Mouse (Mus musculus) limb, embryonic 13.5 days (tissue): ENCODE measurements around the gene Pbx2. TPM values are rescaled to one million over a fixed set of nuclear protein-coding genes. Genes with fewer than 3 reads are reported as not detected.

ENCODE experiments used
- ATAC-seq: fragments of 200-750 bp; cut with Nextera tagmentation; 2 replicates; pipeline ENCODE4 v1.8.0; 2017; ENCODE audit warnings: low read depth, moderate number of reproducible peaks, moderate TSS enrichment; ENCODE audit not compliant: low FRiP score
- H3K27ac ChIP-seq: fragments of 300-500 bp; sonication (generic); 2 replicates; pipeline ENCODE4 v1.5.1; 2015; ENCODE audit warnings: inconsistent platforms, mild to moderate bottlenecking, moderate library complexity
- H3K27me3 ChIP-seq: fragments of 300-500 bp; sonication (generic); 2 replicates; pipeline ENCODE4 v1.6.1; 2015; ENCODE audit warnings: mild to moderate bottlenecking, inconsistent platforms
- H3K36me3 ChIP-seq: fragments of 300-500 bp; sonication (generic); 2 replicates; pipeline ENCODE4 v1.6.1; 2015; ENCODE audit warnings: inconsistent platforms, mild to moderate bottlenecking, moderate library complexity
- H3K4me1 ChIP-seq: fragments of 300-500 bp; sonication (generic); 2 replicates; pipeline ENCODE4 v1.6.1; 2015; ENCODE audit warnings: inconsistent platforms
- H3K4me2 ChIP-seq: fragments of 300-500 bp; sonication (generic); replicated peaks from 2 replicates; pipeline ENCODE4 v1.6.1; 2015; ENCODE audit warnings: inconsistent platforms, mild to moderate bottlenecking, moderate library complexity
- H3K4me3 ChIP-seq: fragments of 300-500 bp; sonication (generic); 2 replicates; pipeline ENCODE4 v1.5.1; 2015; ENCODE audit warnings: moderate library complexity, mild to moderate bottlenecking, inconsistent platforms
- H3K9ac ChIP-seq: fragments of 300-500 bp; sonication (generic); 2 replicates; pipeline ENCODE4 v1.6.1; 2015; ENCODE audit warnings: mild to moderate bottlenecking, inconsistent platforms
- H3K9me3 ChIP-seq: fragments of 300-500 bp; sonication (generic); 2 replicates; pipeline ENCODE4 v1.6.1; 2016; ENCODE audit warnings: inconsistent platforms
- WGBS: fragments of 180-500 bp; shearing (Covaris S2); methylation state at CpG from one replicate; pipeline ENCODE4 v1.1.7; 2015; 5-methylcytosine and 5-hydroxymethylcytosine counted together
- polyA plus RNA-seq: library from polyadenylated mRNA; unstranded; fragments of >200 nt; fragmentation: Nextera tagmentation; extraction: Ambion mirVana; gene quantifications from 2 replicates; pipeline ENCODE4 v1.2.1, GENCODE M21; 2015

The Pbx2 gene
- polyA plus RNA-seq, 1 experiment from 2014 or later, result 18.9 TPM

DNA sequence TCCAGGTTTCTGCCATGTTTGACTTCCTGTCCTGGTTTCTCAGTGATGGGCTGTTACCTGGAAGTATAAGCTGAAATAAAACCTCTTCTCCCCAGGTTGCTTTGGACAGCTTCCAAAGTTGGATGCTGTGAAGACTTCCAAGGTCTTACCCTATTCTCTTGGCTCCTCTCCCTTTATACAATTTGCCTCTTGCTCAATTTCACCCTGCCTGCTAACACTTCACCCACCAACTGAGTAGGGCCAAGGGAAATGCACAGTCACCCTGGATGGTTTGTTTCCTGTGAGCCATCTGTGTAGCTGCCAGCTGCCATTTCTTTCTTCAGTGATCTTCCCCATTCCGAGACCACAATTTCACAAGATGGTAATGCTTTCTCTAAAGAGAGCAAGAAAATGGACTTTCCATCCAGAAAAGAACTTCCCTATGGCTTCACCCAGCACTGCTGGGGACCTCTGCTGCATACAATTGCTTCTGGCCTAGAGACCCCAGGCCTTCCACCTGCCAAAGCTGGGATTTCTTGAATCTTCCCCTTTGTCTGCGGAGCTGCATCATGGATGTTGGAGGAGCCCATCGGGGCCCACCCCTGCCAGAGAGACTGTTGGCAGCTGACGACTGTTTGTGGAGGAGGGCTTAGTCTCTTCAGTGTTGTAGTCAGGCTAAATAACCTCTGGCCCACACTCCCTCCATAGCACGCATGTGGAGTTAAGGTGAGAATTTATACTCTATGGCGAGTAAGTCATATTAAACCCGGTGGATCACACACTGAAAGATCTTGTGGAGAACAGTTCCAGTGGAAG lies 48.6 kb downstream of the Pbx2 start:
- WGBS, result 75% methylated on average over 7 of the region's 7 CpGs
- no peak overlapping the region for H3K4me3 ChIP-seq
- H3K27me3 ChIP-seq, result peaks cover 7% of the 10 kb centered on the region; the same call in 1 of the 2 replicates
- H3K4me2 ChIP-seq, result no peak overlapping the region
- no peaks in the 10 kb centered on the region for H3K36me3 ChIP-seq
- peaks cover 15% of the 10 kb centered on the region for H3K4me1 ChIP-seq
- H3K27ac ChIP-seq, result no peak overlapping the region
- no peaks in the 10 kb centered on the region for H3K9me3 ChIP-seq
- no peak for ATAC-seq
- H3K9ac ChIP-seq, result no peak overlapping the region

DNA sequence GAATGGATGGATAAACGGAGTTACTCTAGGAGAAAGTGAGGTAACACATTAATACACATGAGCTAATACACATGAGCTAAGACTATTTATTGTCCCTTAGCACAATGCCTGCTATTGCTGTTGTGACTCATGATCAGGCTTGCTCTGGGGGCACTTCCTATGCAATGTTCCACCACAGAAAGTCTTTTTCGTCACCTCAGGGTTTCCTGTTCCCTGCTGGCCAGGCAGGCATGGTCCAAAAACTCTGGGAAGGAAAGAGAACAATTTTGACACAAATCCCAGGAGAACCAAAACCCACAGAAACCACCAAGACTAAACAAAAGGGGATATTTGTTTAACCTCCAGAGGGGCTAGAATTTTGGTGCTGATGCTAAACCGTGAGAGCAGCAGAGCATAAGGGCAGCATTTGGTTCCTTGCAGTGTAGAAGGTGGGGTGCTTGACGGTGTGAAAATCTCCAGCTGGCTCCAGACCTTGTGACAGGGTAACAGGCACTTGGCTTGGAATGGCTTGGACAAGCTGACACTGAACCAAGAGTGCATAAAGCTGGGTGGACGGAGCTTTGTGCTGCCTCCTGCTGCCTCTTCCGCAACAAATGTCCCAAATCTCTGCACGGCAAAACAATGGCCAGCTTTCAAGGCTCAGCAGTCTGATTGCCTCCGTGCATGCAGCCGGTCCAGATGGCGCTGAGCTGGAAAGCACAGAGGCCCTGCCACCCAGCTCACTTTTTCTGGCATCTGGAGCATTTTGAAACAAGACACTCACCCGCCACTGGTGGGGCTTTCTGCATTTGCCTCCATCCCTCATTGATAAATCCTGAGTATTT lies 49.9 kb downstream of the Pbx2 start:
- Histone ChIP-seq H3K27me3 (peaks cover 7% of the 10 kb centered on the region; the same call in 1 of the 2 replicates), H3K4me2 (peak overlapping the region; percentile 38; the same call in 1 of the 2 replicates), H3K9me3 (no peaks in the 10 kb centered on the region), H3K9ac (peak overlapping the region; percentile 51), H3K4me3 (no peak overlapping the region), H3K4me1 (peaks cover 25% of the 10 kb centered on the region), H3K27ac (peak overlapping the region; percentile 77), H3K36me3 (no peaks in the 10 kb centered on the region)
- peak; percentile 33 for ATAC-seq
- 18% methylated on average over 11 of the region's 11 CpGs for WGBS

DNA sequence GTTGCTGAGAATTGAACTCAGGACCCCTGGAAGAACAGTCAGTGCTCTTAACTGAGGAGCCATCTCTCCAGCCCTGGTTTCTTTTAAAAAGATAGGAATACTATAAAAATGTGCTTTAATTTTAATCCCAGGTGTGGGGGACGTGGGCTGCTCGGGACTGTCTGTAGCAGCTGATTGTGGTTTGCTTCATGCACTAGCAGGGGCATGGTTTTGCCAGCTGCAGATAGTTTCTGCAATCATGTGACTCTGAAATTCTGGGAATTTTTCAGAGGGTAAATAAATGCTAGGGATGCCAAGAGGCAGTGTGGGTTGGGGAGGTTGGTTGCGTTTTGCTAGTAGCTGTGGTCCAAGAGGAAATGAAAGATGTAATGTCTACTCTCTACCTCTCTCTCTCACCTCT lies 50.9 kb downstream of the Pbx2 start:
- H3K4me3 ChIP-seq, result no peak overlapping the region
- H3K27me3 ChIP-seq, result peaks cover 2% of the 10 kb centered on the region; the same call in 1 of the 2 replicates
- 66% methylated on average over 3 of the region's 3 CpGs for WGBS
- ATAC-seq, result no peak
- no peaks in the 10 kb centered on the region for H3K9me3 ChIP-seq
- no peak overlapping the region for H3K9ac ChIP-seq
- H3K36me3 ChIP-seq, result no peaks in the 10 kb centered on the region
- H3K27ac ChIP-seq, result no peak overlapping the region
- H3K4me1 ChIP-seq, result peaks cover 32% of the 10 kb centered on the region
- no peak overlapping the region for H3K4me2 ChIP-seq

DNA sequence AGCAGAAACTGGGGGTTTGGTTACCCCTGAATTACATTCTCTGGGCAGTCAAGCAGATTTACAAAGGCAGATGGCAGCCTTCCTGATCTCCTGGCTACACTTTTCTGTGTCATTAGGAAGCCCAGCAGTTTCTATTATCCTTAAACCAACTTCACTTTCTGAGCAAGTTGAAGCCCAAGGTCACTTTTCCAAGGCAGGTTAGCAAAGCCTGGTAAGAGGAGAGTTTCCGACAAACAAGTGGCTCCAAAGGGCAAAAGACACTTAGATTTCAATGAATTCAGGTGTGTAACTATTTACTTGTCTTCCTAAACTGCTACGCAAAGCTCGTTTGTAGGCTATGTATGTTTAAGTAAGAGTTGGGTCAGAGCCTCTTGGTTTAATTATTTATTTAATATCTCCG lies 52.3 kb downstream of the Pbx2 start:
- WGBS, result 90% methylated on average over 4 of the region's 4 CpGs
- no peak overlapping the region for H3K27ac ChIP-seq
- no peaks in the 10 kb centered on the region for H3K9me3 ChIP-seq
- peaks cover under 1% of the 10 kb centered on the region; the same call in 1 of the 2 replicates for H3K36me3 ChIP-seq
- no peak overlapping the region for H3K9ac ChIP-seq
- no peak for ATAC-seq
- H3K4me3 ChIP-seq, result no peak overlapping the region
- peaks cover 41% of the 10 kb centered on the region for H3K4me1 ChIP-seq
- H3K27me3 ChIP-seq, result no peaks in the 10 kb centered on the region
- no peak overlapping the region for H3K4me2 ChIP-seq

DNA sequence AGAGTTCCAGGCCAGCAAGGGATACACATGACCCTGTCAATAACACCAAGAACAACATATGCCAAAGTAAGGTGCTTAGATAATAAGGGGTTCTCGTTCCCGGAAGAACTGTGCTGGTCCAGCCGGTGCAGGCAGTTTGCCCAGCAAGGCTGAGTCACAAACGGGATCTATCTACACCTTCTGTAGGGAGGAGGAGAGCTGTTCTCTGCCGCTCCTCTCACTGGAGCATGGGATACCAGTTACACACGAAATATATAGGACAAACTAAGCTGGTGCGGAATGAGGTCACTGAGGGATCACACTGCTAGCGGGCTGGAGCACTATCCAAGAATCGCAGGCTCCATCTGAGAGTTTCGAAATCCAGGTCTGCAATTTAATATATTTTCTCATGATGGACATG lies 52.9 kb downstream of the Pbx2 start:
- H3K4me2 ChIP-seq, result no peak overlapping the region
- H3K36me3 ChIP-seq, result peaks cover 6% of the 10 kb centered on the region
- H3K9ac ChIP-seq, result no peak overlapping the region
- H3K27me3 ChIP-seq, result no peaks in the 10 kb centered on the region
- WGBS, result 84% methylated on average over 10 of the region's 10 CpGs
- ATAC-seq, result no peak
- H3K4me3 ChIP-seq, result no peak overlapping the region
- no peaks in the 10 kb centered on the region for H3K9me3 ChIP-seq
- H3K4me1 ChIP-seq, result peaks cover 43% of the 10 kb centered on the region
- no peak overlapping the region for H3K27ac ChIP-seq

DNA sequence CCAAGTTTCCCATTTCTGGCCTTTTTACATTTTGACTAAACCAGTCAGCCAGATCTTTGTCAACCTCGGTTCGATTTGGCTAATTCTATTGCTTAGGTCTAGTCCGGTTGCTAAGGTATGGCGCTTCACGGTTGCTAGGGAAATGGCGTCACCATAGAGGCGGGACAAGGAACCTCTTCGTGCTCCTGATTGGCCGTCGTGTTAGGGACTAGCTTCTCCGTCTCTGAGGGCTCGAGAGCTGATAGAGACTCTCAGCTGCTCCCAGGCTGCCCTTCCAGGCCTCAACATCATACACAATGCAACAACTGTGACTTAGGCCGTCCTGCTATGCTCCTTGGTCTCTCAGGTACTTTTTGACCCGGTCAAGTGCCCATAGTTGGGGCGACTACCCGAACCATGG lies 53.5 kb downstream of the Pbx2 start, which contains the start of gene Fkbpl:
TSS of gene Fkbpl (plus strand) at position 157 of the 400 bp plus-strand sequence.
- peak within 1 kb of the TSS; percentile 79 for H3K9ac ChIP-seq
- peak; percentile 80 for ATAC-seq
- peaks cover 43% of the 10 kb centered on the region for H3K4me1 ChIP-seq
- H3K9me3 ChIP-seq, result no peaks in the 10 kb centered on the region
- WGBS, result under 1% methylated on average over 16 of the region's 16 CpGs
- peaks cover 13% of the 10 kb centered on the region for H3K36me3 ChIP-seq
- H3K4me3 ChIP-seq, result peak within 1 kb of the TSS; percentile 98
- H3K27me3 ChIP-seq, result no peaks in the 10 kb centered on the region
- H3K4me2 ChIP-seq, result peak within 1 kb of the TSS; percentile 81
- H3K27ac ChIP-seq, result no peak within 1 kb of the TSS

DNA sequence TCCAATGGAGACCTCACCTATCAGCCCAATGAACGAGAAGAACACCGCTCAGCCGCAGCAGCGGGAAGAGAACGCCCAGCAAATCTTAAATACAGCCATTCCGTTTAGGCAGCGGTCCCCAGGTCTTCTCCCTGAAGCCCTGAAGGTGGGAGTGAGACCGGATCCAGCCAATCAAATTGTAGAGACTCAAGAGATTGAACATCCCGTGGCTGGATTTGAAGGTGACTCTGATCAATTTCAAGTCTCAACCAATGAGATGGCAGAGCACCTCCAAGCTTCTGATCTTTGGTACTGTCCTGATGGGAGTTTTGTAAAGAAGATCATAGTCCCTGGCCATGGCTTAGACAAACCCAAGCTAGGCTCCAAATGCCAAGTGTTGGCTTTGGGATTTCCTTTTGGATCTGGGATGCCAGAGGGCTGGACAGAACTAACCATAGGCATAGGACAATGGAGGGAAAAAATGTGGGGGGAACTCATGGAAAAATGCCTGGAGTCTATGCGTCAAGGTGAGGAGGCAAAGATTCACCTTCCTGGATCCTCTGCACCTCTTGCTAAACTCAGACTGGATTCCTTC lies 54.3 kb downstream of the Pbx2 start:
- peak overlapping the region; percentile 98 for H3K4me3 ChIP-seq
- H3K27ac ChIP-seq, result no peak overlapping the region
- peak overlapping the region; percentile 81 for H3K4me2 ChIP-seq
- H3K9me3 ChIP-seq, result no peaks in the 10 kb centered on the region
- peaks cover 41% of the 10 kb centered on the region for H3K4me1 ChIP-seq
- H3K27me3 ChIP-seq, result no peaks in the 10 kb centered on the region
- H3K36me3 ChIP-seq, result peaks cover 20% of the 10 kb centered on the region
- H3K9ac ChIP-seq, result peak overlapping the region; percentile 79
- 50% methylated on average over 10 of the region's 10 CpGs for WGBS
- ATAC-seq, result no peak

DNA sequence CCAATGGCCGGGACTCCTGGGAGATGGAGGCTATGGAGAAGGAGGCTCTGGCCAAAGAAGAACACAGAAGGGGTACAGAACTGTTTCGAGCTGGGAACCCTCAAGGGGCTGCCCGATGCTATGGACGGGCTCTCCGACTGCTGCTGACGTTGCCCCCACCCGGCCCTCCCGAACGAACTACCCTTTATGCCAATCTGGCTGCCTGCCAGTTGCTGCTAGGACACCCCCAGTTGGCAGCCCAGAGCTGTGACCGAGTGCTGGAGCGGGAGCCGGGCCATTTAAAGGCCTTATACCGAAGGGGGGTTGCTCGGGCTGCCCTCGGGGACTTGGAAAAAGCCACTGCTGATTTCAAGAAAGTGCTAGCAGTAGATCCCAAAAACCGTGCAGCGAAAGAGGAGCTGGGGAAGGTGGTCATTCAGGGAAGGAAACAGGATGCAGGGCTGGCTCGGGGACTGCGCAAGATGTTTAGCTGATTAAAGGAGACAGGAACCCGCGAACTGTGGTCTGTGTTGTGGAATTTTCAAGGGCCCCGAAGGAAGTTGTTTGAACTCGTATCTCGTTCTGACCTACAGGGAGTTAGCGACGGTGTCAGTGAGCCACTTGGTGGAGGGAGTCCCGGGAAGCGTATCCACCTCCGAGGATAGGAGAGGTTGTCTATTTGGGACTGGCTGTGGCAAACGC lies 54.9 kb downstream of the Pbx2 start:
- Histone ChIP-seq H3K27me3 (no peaks in the 10 kb centered on the region), H3K27ac (no peak overlapping the region), H3K4me1 (peaks cover 35% of the 10 kb centered on the region), H3K4me2 (peak overlapping the region; percentile 81), H3K4me3 (peak overlapping the region; percentile 98), H3K9me3 (no peaks in the 10 kb centered on the region), H3K36me3 (peaks cover 27% of the 10 kb centered on the region), H3K9ac (no peak overlapping the region)
- WGBS, result 89% methylated on average over 30 of the region's 30 CpGs
- no peak for ATAC-seq

Other genes starting within 250 kb of the Pbx2 start
- 0.05 and 0.09 TPM in 2 replicates for gene Btnl2, start 236.4 kb upstream of the Pbx2 start, polyA plus RNA-seq
- not detected in 2 replicates for gene Btnl1, start 214.1 kb upstream of the Pbx2 start, polyA plus RNA-seq
- gene BC051142, start 192.4 kb upstream of the Pbx2 start, polyA plus RNA-seq, result 0.47 and 0.69 TPM in 2 replicates
- not detected in 2 replicates for gene Btnl4, start 113.9 kb upstream of the Pbx2 start, polyA plus RNA-seq
- not detected in 2 replicates for gene Btnl6, start 73.9 kb upstream of the Pbx2 start, polyA plus RNA-seq
- 4.8 and 5.3 TPM in 2 replicates for gene Notch4, start 27.0 kb upstream of the Pbx2 start, polyA plus RNA-seq
- gene Gpsm3, start 1.5 kb upstream of the Pbx2 start, polyA plus RNA-seq, result 4.0 and 5.8 TPM in 2 replicates
- gene Ager, start 6.6 kb downstream of the Pbx2 start, polyA plus RNA-seq, result 3.5 TPM in 2 replicates
- gene Rnf5, start 12.4 kb downstream of the Pbx2 start, polyA plus RNA-seq, result 133 and 135 TPM in 2 replicates
- gene Agpat1, start 13.0 kb downstream of the Pbx2 start, polyA plus RNA-seq, result 52.9 and 58.4 TPM in 2 replicates
- gene Egfl8, start 24.7 kb downstream of the Pbx2 start, polyA plus RNA-seq, result 6.6 and 7.3 TPM in 2 replicates
- 22.8 and 24.4 TPM in 2 replicates for gene Ppt2, start 37.2 kb downstream of the Pbx2 start, polyA plus RNA-seq
- 0.25 and 0.40 TPM in 2 replicates for gene Prrt1, start 38.3 kb downstream of the Pbx2 start, polyA plus RNA-seq
- gene Fkbpl, start 53.5 kb downstream of the Pbx2 start, polyA plus RNA-seq, result 16.5 and 18.8 TPM in 2 replicates
- gene Atf6b, start 55.9 kb downstream of the Pbx2 start, polyA plus RNA-seq, result 97.6 and 99.6 TPM in 2 replicates
- gene Tnxb, start 79.3 kb downstream of the Pbx2 start, polyA plus RNA-seq, result 0.09 TPM in 2 replicates
- 0.06 and 0.17 TPM in 2 replicates for gene C4b, start 152.6 kb downstream of the Pbx2 start, polyA plus RNA-seq
- 0.18 TPM in 1 of 2 replicates, not detected in the other for gene Cyp21a1, start 213.3 kb downstream of the Pbx2 start, polyA plus RNA-seq
- 28.2 and 28.7 TPM in 2 replicates for gene Stk19, start 245.7 kb downstream of the Pbx2 start, polyA plus RNA-seq
- gene Dxo, start 245.8 kb downstream of the Pbx2 start, polyA plus RNA-seq, result 62.8 and 74.3 TPM in 2 replicates